Mouse (Mus musculus): ENCODE data around the gene Gnrhr. TPM values are rescaled to one million over a fixed set of nuclear protein-coding genes. Genes with fewer than 3 reads are reported as not detected.

Gene Gnrhr
- polyA plus RNA-seq (2011; ENCODE audit: insufficient read length, low read depth, missing spikeins) = not detected in 2 replicates

DNA sequence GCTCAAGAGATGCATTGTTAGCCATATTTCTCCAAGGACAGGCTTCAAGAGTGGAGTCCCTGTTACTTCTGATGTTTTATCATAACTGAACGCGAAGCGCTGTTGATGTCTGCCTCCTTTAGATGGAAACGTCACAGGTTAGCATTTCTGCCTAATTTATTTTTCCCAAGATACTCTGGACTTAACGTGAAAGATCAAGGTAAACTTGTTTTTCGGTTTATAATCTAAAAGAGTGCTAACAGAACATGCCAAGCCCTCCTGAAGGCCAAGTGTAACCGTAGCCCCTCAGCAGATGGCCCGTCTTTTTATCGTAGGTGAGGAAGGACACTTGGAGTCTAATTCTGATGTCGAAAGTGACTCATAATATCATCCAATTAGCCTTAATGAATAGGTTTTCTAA lies at the start of gene Gnrhr:
Gene Gnrhr (minus strand): TSS at position 101 of the 400 bp plus-strand sequence.
- TF ChIP-seq POLR2A (IDR thresholded peaks at IDR 0.05; ENCODE audit: low read depth, low read length) (no peak), CTCF (IDR thresholded peaks at IDR 0.05; ENCODE audit: borderline replicate concordance, insufficient read depth, low read length) (no peak)
- Histone ChIP-seq H3K4me1 (ENCODE audit: control insufficient read depth, insufficient read depth, low read length) (no peaks in the 10 kb centered on the region), H3K4me3 (ENCODE audit: insufficient read depth, low read length) (no peak within 1 kb of the TSS), H3K27ac (ENCODE audit: insufficient read depth, low read length) (no peak within 1 kb of the TSS)

DNA sequence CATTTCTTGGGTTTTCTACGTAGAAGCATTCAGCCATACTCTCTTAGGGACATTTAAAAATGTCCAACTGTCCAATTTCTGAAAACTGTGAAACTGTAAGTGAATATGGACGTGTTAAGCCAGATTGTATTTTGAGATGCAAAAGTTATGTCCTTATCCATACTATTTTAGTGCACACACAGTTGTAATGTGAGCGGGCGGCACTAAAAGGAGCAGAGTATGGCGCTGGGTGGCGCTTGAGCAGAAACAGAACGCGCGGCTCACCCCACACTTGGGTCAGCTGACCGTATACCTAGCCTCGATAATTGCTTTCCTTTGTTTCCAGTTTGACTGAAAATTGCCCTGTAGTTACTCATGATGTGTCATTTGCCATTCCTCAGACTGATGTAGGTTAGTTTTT lies 48.9 kb upstream of the Gnrhr start:
- Histone ChIP-seq H3K27ac (ENCODE audit: insufficient read depth, low read length) (no peak overlapping the region), H3K4me3 (ENCODE audit: insufficient read depth, low read length) (no peak overlapping the region), H3K4me1 (ENCODE audit: control insufficient read depth, insufficient read depth, low read length) (peaks cover 5% of the 10 kb centered on the region)
- TF ChIP-seq POLR2A (IDR thresholded peaks at IDR 0.05; ENCODE audit: low read depth, low read length) (no peak), CTCF (IDR thresholded peaks at IDR 0.05; ENCODE audit: borderline replicate concordance, insufficient read depth, low read length) (no peak)

DNA sequence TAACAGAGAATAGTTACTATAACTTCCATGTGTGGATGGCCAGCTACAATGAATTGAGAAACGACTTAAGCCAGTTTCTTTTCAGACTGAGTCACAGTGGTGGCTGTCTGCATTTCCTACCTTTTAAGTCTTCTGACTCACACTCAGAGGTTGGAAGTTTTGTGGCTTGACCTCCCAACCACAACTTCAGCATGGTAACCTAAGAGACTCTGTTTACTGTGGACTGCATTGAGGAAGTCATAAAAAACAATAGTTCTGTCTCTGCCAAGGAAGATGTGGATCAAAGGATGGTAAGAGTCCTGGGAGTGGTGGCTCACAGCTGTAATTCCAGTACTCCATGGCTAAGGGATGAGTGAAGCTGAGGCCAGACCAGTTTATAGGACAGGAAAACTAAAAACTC lies 47.2 kb upstream of the Gnrhr start:
- Histone ChIP-seq H3K4me3 (ENCODE audit: insufficient read depth, low read length) (no peak overlapping the region), H3K4me1 (ENCODE audit: control insufficient read depth, insufficient read depth, low read length) (peaks cover 5% of the 10 kb centered on the region), H3K27ac (ENCODE audit: insufficient read depth, low read length) (peak overlapping the region; percentile 90)
- TF ChIP-seq POLR2A (IDR thresholded peaks at IDR 0.05; ENCODE audit: low read depth, low read length) (no peak), CTCF (IDR thresholded peaks at IDR 0.05; ENCODE audit: borderline replicate concordance, insufficient read depth, low read length) (no peak)

DNA sequence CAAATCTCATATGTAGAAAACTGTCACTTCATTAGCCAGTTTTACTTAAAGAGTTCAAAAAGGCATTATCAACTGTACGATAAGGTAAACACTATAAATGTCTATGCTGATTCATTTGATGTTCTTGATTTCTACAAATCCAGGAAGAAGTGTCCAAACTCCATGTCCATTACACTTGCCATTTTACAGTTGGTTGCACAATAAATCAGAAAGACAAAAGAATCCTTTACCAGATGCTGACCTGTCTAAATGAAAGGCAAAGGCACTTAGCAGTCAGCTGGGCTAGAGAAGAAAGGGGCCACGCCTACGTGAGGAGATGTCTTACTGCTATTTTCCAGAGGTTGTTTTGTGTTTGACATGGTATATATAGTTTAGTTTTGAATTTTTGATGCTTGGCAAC lies 46.6 kb upstream of the Gnrhr start:
- peak overlapping the region; percentile 50; the same call in 1 of the 2 replicates for H3K27ac ChIP-seq (ENCODE audit: insufficient read depth, low read length)
- peaks cover 5% of the 10 kb centered on the region for H3K4me1 ChIP-seq (ENCODE audit: control insufficient read depth, insufficient read depth, low read length)
- TF ChIP-seq POLR2A (IDR thresholded peaks at IDR 0.05; ENCODE audit: low read depth, low read length) (no peak), CTCF (IDR thresholded peaks at IDR 0.05; ENCODE audit: borderline replicate concordance, insufficient read depth, low read length) (no peak)
- no peak overlapping the region for H3K4me3 ChIP-seq (ENCODE audit: insufficient read depth, low read length)

DNA sequence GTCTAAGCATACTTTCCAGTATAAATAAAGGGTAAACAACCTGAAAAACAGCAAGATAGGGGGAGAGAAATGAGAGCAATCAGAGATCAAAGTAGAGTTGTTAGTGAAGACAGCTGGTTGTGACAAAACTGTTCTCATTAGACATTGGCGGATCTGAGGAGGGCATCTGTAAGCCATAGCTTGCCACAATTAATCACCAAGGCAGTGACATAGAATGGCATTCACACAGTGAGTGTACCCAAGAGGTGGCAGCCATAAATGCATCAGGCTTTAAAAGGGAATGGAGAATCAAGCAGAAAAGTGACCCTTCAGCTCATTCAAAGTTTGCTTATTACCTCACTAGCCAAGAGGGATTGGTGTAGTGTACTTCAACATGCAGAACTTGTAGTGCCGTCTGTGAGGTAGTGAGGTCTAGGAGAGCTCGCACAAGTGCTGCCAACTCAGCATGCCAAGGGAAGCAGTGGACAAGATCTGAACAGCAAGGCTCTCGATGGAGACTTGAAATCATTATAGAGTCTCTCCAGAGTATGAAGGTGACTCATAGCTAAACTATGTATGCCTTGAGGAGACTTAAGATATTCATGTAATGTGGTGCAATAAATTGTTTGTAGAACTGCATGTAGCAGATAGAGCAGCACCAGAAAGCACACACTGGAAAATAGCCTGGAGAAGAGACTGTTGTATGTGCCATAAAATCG lies 29.6 kb upstream of the Gnrhr start:
- Histone ChIP-seq H3K4me3 (ENCODE audit: insufficient read depth, low read length) (no peak overlapping the region), H3K4me1 (ENCODE audit: control insufficient read depth, insufficient read depth, low read length) (peaks cover 4% of the 10 kb centered on the region), H3K27ac (ENCODE audit: insufficient read depth, low read length) (peak overlapping the region; percentile 45)
- TF ChIP-seq POLR2A (IDR thresholded peaks at IDR 0.05; ENCODE audit: low read depth, low read length) = no peak
- no peak for TF ChIP-seq CTCF (IDR thresholded peaks at IDR 0.05; ENCODE audit: borderline replicate concordance, insufficient read depth, low read length)

DNA sequence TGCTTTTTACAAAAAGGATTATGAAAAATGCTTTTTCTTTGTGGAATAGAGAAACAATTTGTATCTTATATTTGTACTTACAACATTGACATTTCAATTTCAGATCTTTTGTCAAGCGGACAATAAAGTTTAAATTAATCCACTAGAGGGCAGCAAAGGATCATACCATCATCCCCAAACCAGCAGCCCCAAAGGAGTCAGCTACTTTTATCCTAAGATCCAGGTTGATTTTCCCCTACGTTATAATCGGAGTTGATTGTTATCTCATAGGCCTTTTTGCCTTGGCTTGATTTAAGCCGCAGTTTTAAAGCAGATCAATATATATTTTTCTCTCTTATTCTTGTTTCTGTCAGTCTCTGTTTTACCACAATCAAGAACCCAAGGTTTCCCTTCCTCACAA lies 6.3 kb downstream of the Gnrhr start:
- H3K27ac ChIP-seq (ENCODE audit: insufficient read depth, low read length) = no peak overlapping the region
- TF ChIP-seq POLR2A (IDR thresholded peaks at IDR 0.05; ENCODE audit: low read depth, low read length) = no peak
- no peak for TF ChIP-seq CTCF (IDR thresholded peaks at IDR 0.05; ENCODE audit: borderline replicate concordance, insufficient read depth, low read length)

DNA sequence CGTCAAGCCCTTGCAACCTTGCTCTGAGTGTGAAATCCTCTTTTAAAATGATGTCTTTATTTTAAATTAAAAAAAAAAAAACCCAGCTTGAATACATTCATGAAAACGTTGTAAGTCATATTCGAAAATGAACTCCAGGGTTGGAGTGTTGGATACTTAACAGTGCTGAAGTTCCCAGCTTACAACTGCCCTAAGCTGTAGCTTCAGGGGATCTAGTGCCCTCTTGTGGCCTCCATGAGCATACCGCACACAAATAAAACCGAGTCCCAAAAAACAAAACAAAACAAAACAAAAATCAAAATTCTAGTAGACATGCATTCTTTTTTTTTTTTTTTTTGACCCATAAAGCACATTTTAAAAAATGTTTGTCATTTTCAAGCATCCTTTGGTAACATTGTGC lies 6.9 kb downstream of the Gnrhr start:
- TF ChIP-seq CTCF (IDR thresholded peaks at IDR 0.05; ENCODE audit: borderline replicate concordance, insufficient read depth, low read length) = peak; percentile 38; the same call in 1 of the 2 replicates
- no peak for TF ChIP-seq POLR2A (IDR thresholded peaks at IDR 0.05; ENCODE audit: low read depth, low read length)
- Histone ChIP-seq H3K4me1 (ENCODE audit: control insufficient read depth, insufficient read depth, low read length) (no peaks in the 10 kb centered on the region), H3K4me3 (ENCODE audit: insufficient read depth, low read length) (no peak overlapping the region), H3K27ac (ENCODE audit: insufficient read depth, low read length) (no peak overlapping the region)

More for the DNA sequence above, 6.3 kb downstream of the Gnrhr start:
- Histone ChIP-seq H3K4me1 (ENCODE audit: control insufficient read depth, insufficient read depth, low read length) (no peaks in the 10 kb centered on the region), H3K4me3 (ENCODE audit: insufficient read depth, low read length) (no peak overlapping the region)

DNA sequence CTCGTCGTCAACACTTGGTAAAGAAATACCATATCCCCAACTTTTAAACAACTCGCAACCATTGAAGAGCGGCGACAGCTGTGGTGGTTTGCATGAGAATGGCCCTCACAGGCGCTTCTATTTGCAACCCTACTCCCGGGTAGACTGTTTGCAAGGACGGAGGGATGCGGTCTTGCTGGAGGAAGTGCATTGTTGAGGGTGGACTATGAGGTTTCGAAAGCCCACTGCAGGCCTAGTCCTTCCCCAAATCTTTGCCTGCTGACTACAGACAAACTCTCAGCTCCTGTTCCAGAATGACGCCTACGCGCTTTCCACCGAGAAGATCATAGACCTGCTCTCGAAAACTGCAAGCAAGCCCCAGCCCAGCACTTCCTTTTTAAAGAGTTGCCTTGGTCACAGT lies 7.4 kb downstream of the Gnrhr start:
- no peak overlapping the region for H3K4me3 ChIP-seq (ENCODE audit: insufficient read depth, low read length)
- H3K27ac ChIP-seq (ENCODE audit: insufficient read depth, low read length) = no peak overlapping the region
- TF ChIP-seq POLR2A (IDR thresholded peaks at IDR 0.05; ENCODE audit: low read depth, low read length) (no peak), CTCF (IDR thresholded peaks at IDR 0.05; ENCODE audit: borderline replicate concordance, insufficient read depth, low read length) (no peak)
- no peaks in the 10 kb centered on the region for H3K4me1 ChIP-seq (ENCODE audit: control insufficient read depth, insufficient read depth, low read length)

DNA sequence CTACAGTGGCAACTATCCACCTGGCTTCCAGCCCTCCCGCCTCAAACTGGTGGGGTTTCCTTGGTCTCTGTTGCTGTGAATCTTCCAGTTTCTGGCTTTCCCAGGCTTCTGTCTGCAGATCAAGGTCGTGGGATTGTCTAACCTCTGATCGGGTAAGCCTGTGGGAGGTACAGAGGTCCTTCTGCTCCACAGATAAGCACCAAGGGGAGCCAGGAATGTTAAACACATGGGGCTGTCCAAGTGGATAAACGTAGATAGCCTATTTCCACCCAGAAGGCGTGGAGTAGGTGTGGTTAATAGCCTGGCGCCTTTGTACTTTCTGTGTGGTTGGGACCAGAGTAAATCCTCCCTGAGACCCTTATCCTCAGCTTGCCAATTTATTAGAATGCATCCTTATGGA lies 10.3 kb downstream of the Gnrhr start:
- Histone ChIP-seq H3K4me3 (ENCODE audit: insufficient read depth, low read length) (no peak overlapping the region), H3K4me1 (ENCODE audit: control insufficient read depth, insufficient read depth, low read length) (no peaks in the 10 kb centered on the region), H3K27ac (ENCODE audit: insufficient read depth, low read length) (no peak overlapping the region)
- no peak for TF ChIP-seq CTCF (IDR thresholded peaks at IDR 0.05; ENCODE audit: borderline replicate concordance, insufficient read depth, low read length)
- TF ChIP-seq POLR2A (IDR thresholded peaks at IDR 0.05; ENCODE audit: low read depth, low read length) = no peak

DNA sequence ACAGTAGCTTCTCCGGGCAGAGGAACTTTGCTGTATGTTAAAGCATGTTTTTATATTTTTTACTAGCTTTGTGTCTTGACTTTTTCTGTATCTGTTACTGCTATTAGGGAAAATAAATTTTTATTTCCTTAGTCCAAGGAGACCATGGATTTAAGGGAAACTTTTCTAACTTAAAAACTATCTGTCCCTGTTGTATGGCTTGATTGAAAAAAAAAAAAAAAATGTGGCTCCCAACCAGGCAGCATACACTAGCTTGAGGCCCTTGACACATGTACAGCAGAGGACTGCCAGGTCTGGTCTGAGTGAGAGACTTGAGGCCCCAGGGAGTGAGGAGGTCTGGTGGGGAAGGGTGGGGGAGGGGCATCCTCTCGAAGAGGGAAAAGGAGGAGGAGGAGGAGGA lies 23.9 kb downstream of the Gnrhr start:
- TF ChIP-seq CTCF (IDR thresholded peaks at IDR 0.05; ENCODE audit: borderline replicate concordance, insufficient read depth, low read length) (no peak), POLR2A (IDR thresholded peaks at IDR 0.05; ENCODE audit: low read depth, low read length) (no peak)
- no peak overlapping the region for H3K27ac ChIP-seq (ENCODE audit: insufficient read depth, low read length)

More for the DNA sequence above, 23.9 kb downstream of the Gnrhr start:
- H3K4me3 ChIP-seq (ENCODE audit: insufficient read depth, low read length) = no peak overlapping the region
- H3K4me1 ChIP-seq (ENCODE audit: control insufficient read depth, insufficient read depth, low read length) = no peaks in the 10 kb centered on the region
